Mouse (Mus musculus): ENCODE data around the gene Gigyf2. TPM values are rescaled to one million over a fixed set of nuclear protein-coding genes. Genes with fewer than 3 reads are reported as not detected.

The Gigyf2 gene
- polyA plus RNA-seq, 1 experiment from 2014 or later, result 29.3 TPM

DNA sequence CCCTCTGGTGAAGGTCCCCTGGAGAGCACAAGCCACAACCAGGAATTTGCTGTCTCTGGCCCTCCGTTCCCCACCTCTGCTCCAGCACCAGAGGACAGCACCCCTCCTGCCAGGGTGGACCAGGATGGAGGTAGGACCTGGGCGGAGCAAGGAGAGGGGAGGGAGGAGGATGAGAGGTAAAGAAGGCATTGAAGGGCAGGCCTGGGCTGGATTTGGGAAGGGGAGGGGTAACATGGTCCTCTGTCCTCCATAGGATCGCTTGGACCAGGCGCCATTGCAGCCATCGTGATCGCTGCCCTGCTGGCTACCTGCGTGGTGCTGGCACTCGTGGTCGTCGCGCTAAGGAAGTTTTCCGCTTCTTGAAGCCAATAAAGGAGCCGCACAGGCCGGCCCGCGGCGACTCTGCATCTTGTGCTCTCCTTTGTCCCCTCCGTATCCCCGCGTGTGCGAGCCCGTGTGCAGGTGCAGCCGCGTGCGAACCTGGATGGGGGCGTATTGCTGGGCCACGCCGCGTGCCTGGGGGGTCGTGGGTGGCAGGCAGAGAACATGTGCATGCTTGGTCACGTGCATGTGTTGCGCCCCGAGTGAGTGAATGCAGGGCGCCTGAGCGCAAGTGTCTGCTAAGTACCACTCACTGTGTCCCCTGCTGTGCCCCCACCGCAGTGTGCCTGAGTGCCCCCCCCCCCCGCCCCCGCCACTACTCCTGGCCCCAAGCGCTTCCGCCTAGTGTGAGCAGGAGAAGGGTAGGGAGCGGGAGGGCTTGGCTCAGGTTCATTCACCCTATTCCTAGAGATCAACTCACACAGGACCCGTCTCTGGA, 148.5 kb downstream of the Gigyf2 start:
- Histone ChIP-seq H3K4me3 (ENCODE audit: control insufficient read depth in 1 of 2, insufficient read depth in 1 of 2, low read depth in 1 of 2, low read length in 2 of 2) (peak overlapping the region; percentile 34 to 35), H3K36me3 (ENCODE audit: control insufficient read depth, insufficient read depth, low read length) (no peaks in the 10 kb centered on the region), H3K4me1 (ENCODE audit: control insufficient read depth in 2 of 2, insufficient read depth in 2 of 2, low read length in 2 of 2) (peaks cover 2 to 8% of the 10 kb centered on the region in 2 experiments; a peak in 1 of 4 replicates), H3K9me3 (ENCODE audit: control insufficient read depth, low read length) (no peaks in the 10 kb centered on the region), H3K27ac (replicated peaks in 1 of 2; ENCODE audit: control insufficient read depth in 1 of 2, insufficient read depth in 1 of 2, low read depth in 2 of 2, low read length in 2 of 2) (no peak overlapping the region), H3K27me3 (ENCODE audit: control insufficient read depth, insufficient read depth, low read length) (peaks cover 41% of the 10 kb centered on the region), H3K9ac (ENCODE audit: low read length) (0 out of 2 replicates have a peak overlapping the region, but pooled peaks have one; percentile 36), H3K4me2 (ENCODE audit: low read length) (peak overlapping the region; percentile 66)
- 3% methylated on average over 42 of the region's 42 CpGs for WGBS
- no peak for ATAC-seq (ENCODE audit: insufficient number of reproducible peaks, insufficient read depth, low FRiP score, low read depth)

DNA sequence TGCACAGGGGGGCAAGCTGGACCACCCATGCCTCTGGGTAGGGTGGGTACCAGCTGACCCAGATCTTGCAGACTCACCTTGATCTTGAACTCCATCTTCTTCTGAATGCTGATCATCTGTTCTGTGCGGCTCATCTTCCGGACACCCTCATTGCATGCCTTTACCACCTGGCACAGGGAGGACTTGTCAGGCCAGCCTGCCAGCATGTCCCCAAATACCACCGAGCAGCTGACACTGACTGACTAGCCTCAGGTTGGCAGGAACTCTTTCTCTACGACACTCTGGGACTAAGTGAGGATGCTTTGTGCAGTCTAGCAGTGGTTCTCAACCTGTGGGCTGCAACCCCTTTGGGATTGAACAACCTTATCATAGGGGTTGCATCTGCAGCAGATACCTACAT, 155.7 kb downstream of the Gigyf2 start:
- H3K9ac ChIP-seq (ENCODE audit: low read length), result no peak overlapping the region
- 82% methylated on average over 4 of the region's 4 CpGs for WGBS

DNA sequence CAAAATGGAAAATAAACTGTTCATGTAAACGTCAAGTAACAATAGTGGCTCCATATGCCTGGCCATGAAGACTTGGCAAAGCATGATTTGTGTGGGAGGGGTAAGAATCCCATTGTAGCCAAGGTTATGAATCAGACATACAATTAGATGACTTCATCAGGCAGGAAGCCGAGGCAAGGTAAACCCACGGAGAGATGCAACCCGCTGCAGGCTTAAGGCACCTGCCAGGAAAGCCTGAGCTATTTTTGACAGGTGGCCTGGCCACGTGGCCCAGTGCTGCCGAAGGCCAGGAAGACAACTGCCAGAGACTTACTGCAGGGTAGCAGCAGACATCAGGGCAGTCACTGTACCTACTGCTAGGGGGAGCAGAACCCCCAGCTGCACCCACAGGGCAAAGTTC, 159.6 kb downstream of the Gigyf2 start:
- WGBS, result 42% methylated on average over 6 of the region's 6 CpGs
- H3K9me3 ChIP-seq (ENCODE audit: control insufficient read depth, low read length), result no peaks in the 10 kb centered on the region
- no peak overlapping the region for H3K4me2 ChIP-seq (ENCODE audit: low read length)
- no peak overlapping the region for H3K4me3 ChIP-seq (ENCODE audit: control insufficient read depth in 1 of 2, insufficient read depth in 1 of 2, low read depth in 1 of 2, low read length in 2 of 2)
- no peak overlapping the region for H3K27ac ChIP-seq (replicated peaks in 1 of 2; ENCODE audit: control insufficient read depth in 1 of 2, insufficient read depth in 1 of 2, low read depth in 2 of 2, low read length in 2 of 2)
- ATAC-seq (ENCODE audit: insufficient number of reproducible peaks, insufficient read depth, low FRiP score, low read depth), result no peak
- H3K9ac ChIP-seq (ENCODE audit: low read length), result no peak overlapping the region
- H3K27me3 ChIP-seq (ENCODE audit: control insufficient read depth, insufficient read depth, low read length), result no peaks in the 10 kb centered on the region
- H3K36me3 ChIP-seq (ENCODE audit: control insufficient read depth, insufficient read depth, low read length), result no peaks in the 10 kb centered on the region
- H3K4me1 ChIP-seq (ENCODE audit: control insufficient read depth in 2 of 2, insufficient read depth in 2 of 2, low read length in 2 of 2), result no peaks in the 10 kb centered on the region

More for the DNA sequence above, 155.7 kb downstream of the Gigyf2 start:
- no peaks in the 10 kb centered on the region for H3K36me3 ChIP-seq (ENCODE audit: control insufficient read depth, insufficient read depth, low read length)
- H3K4me3 ChIP-seq (ENCODE audit: control insufficient read depth in 1 of 2, insufficient read depth in 1 of 2, low read depth in 1 of 2, low read length in 2 of 2), result no peak overlapping the region
- H3K4me2 ChIP-seq (ENCODE audit: low read length), result no peak overlapping the region
- H3K27me3 ChIP-seq (ENCODE audit: control insufficient read depth, insufficient read depth, low read length), result 0 out of 2 replicates have a peak, but pooled peaks cover 3% of the 10 kb centered on the region
- no peak for ATAC-seq (ENCODE audit: insufficient number of reproducible peaks, insufficient read depth, low FRiP score, low read depth)
- no peaks in the 10 kb centered on the region for H3K9me3 ChIP-seq (ENCODE audit: control insufficient read depth, low read length)
- no peaks in the 10 kb centered on the region for H3K4me1 ChIP-seq (ENCODE audit: control insufficient read depth in 2 of 2, insufficient read depth in 2 of 2, low read length in 2 of 2)
- no peak overlapping the region for H3K27ac ChIP-seq (replicated peaks in 1 of 2; ENCODE audit: control insufficient read depth in 1 of 2, insufficient read depth in 1 of 2, low read depth in 2 of 2, low read length in 2 of 2)

DNA sequence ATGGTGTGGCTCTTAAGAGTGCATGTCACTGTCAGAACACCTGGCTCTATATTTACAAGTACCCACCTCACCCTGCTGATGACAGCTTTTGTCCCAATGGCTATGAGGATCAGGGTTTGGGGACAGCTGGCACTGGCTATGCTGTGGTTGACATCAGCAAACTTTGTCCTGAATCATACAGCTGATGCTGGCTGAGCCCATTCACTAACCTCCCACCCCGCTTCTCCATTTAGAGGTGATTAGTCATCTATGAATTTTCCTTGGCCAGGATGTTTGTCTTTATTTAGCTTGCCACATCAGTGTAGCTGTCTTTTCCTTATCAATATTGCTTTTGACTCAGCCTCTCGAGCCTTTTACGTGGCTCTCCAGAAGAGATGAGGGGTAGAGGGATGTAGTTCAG, 165.5 kb downstream of the Gigyf2 start:
- Histone ChIP-seq H3K4me3 (ENCODE audit: control insufficient read depth in 1 of 2, insufficient read depth in 1 of 2, low read depth in 1 of 2, low read length in 2 of 2) (no peak overlapping the region), H3K9ac (ENCODE audit: low read length) (no peak overlapping the region), H3K36me3 (ENCODE audit: control insufficient read depth, insufficient read depth, low read length) (no peaks in the 10 kb centered on the region), H3K27me3 (ENCODE audit: control insufficient read depth, insufficient read depth, low read length) (no peaks in the 10 kb centered on the region), H3K4me1 (ENCODE audit: control insufficient read depth in 2 of 2, insufficient read depth in 2 of 2, low read length in 2 of 2) (no peaks in the 10 kb centered on the region), H3K27ac (replicated peaks in 1 of 2; ENCODE audit: control insufficient read depth in 1 of 2, insufficient read depth in 1 of 2, low read depth in 2 of 2, low read length in 2 of 2) (no peak overlapping the region), H3K9me3 (ENCODE audit: control insufficient read depth, low read length) (no peaks in the 10 kb centered on the region), H3K4me2 (ENCODE audit: low read length) (no peak overlapping the region)
- 32% methylated on average over 3 of the region's 3 CpGs for WGBS
- no peak for ATAC-seq (ENCODE audit: insufficient number of reproducible peaks, insufficient read depth, low FRiP score, low read depth)

DNA sequence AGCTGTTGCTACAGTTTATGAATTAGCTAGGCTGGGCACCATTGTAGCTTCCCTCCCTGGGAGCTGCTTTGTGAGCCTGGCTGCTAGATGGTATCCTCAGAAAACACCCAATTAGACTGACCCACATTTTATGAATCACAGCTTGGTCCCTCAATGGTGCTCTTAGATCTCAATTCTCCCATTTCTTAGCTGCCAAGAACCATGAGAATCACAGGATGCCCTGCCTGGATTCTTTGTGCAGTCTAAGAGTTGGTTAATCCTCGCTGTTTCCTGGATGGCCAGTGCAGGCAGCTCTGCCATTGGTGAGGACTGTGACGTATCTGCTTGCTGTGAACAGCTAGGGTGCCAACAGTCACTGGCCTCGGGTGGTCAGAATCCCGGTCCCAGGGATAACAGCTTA, 166.7 kb downstream of the Gigyf2 start:
- Histone ChIP-seq H3K4me1 (ENCODE audit: control insufficient read depth in 2 of 2, insufficient read depth in 2 of 2, low read length in 2 of 2) (no peaks in the 10 kb centered on the region), H3K9me3 (ENCODE audit: control insufficient read depth, low read length) (no peaks in the 10 kb centered on the region), H3K27ac (replicated peaks in 1 of 2; ENCODE audit: control insufficient read depth in 1 of 2, insufficient read depth in 1 of 2, low read depth in 2 of 2, low read length in 2 of 2) (no peak overlapping the region), H3K9ac (ENCODE audit: low read length) (no peak overlapping the region), H3K27me3 (ENCODE audit: control insufficient read depth, insufficient read depth, low read length) (no peaks in the 10 kb centered on the region), H3K4me2 (ENCODE audit: low read length) (no peak overlapping the region), H3K36me3 (ENCODE audit: control insufficient read depth, insufficient read depth, low read length) (no peaks in the 10 kb centered on the region), H3K4me3 (ENCODE audit: control insufficient read depth in 1 of 2, insufficient read depth in 1 of 2, low read depth in 1 of 2, low read length in 2 of 2) (no peak overlapping the region)
- ATAC-seq (ENCODE audit: insufficient number of reproducible peaks, insufficient read depth, low FRiP score, low read depth), result no peak
- 57% methylated on average over 4 of the region's 4 CpGs for WGBS

Other genes with a start within 250 kb of the Gigyf2 start
- not detected in 2 replicates for gene Alppl2, start 237.1 kb upstream of the Gigyf2 start, polyA plus RNA-seq (2014; fragmentation: Nextera tagmentation; extraction: Ambion mirVana)
- not detected in 2 replicates for gene Alpi, start 225.4 kb upstream of the Gigyf2 start, polyA plus RNA-seq (2014; fragmentation: Nextera tagmentation; extraction: Ambion mirVana)
- not detected in 2 replicates for gene Akp3, start 202.0 kb upstream of the Gigyf2 start, polyA plus RNA-seq (2014; fragmentation: Nextera tagmentation; extraction: Ambion mirVana)
- 0.08 and 1.7 TPM in 2 replicates for gene Ecel1, start 170.5 kb upstream of the Gigyf2 start, polyA plus RNA-seq (2014; fragmentation: Nextera tagmentation; extraction: Ambion mirVana)
- 0.09 TPM in 1 of 2 replicates, not detected in the other for gene Prss56, start 143.7 kb upstream of the Gigyf2 start, polyA plus RNA-seq (2014; fragmentation: Nextera tagmentation; extraction: Ambion mirVana)
- gene Chrnd, start 136.4 kb upstream of the Gigyf2 start, polyA plus RNA-seq (2014; fragmentation: Nextera tagmentation; extraction: Ambion mirVana), result 0.08 TPM in 1 of 2 replicates, not detected in the other
- 1.5 and 1.6 TPM in 2 replicates for gene Chrng, start 122.3 kb upstream of the Gigyf2 start, polyA plus RNA-seq (2014; fragmentation: Nextera tagmentation; extraction: Ambion mirVana)
- 101 TPM in 2 replicates for gene Eif4e2, start 113.1 kb upstream of the Gigyf2 start, polyA plus RNA-seq (2014; fragmentation: Nextera tagmentation; extraction: Ambion mirVana)
- gene Efhd1, start 62.6 kb upstream of the Gigyf2 start, polyA plus RNA-seq (2014; fragmentation: Nextera tagmentation; extraction: Ambion mirVana), result 0.11 TPM in 1 of 2 replicates, not detected in the other
- gene Kcnj13, start 67.7 kb downstream of the Gigyf2 start, polyA plus RNA-seq (2014; fragmentation: Nextera tagmentation; extraction: Ambion mirVana), result 0.36 TPM in 1 of 2 replicates, not detected in the other
- not detected in 2 replicates for gene Snorc, start 143.3 kb downstream of the Gigyf2 start, polyA plus RNA-seq (2014; fragmentation: Nextera tagmentation; extraction: Ambion mirVana)
- not detected in 2 replicates for gene Neu2, start 182.9 kb downstream of the Gigyf2 start, polyA plus RNA-seq (2014; fragmentation: Nextera tagmentation; extraction: Ambion mirVana)
- gene Ngef, start 246.9 kb downstream of the Gigyf2 start, polyA plus RNA-seq (2014; fragmentation: Nextera tagmentation; extraction: Ambion mirVana), result 0.12 and 0.46 TPM in 2 replicates